23 mouse cellular contexts compared by ENCODE assay signal in the genomic region with DNA sequence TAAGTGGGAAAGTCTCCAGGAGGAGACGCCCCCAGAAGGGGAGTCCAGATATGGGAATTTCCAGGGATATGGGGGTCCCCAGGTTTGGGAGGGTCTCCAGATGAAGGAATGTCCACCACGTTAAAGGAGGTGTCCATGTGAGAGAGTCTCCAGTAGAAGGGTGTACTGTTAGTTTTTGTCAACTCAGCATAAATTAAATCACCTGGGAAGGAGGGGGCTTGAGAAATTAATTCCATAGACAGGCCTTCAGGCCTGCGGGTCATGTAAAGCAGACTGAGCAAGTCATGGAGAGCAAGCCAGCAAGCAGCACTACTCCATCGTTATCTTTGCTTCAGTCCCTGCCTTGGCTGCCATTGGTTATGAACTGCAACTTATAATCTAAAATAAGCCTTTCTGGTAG.
DNase-seq lines count a peak whose midpoint lies in the region; ATAC-seq and TF ChIP-seq lines count a peak whose summit lies in the region.
"Had no signal": no experiment of that assay in that cellular context is flagged by ENCODE, and none has a peak within 500 bp of the region (broad histone marks: within the 10 kb centered on the region; RNA-seq: fewer than 3 reads in every experiment).

No protein-coding gene starts in this region.

- peak overlapping the region; percentile 95 for H3K4me3 ChIP-seq in E14TG2a.4 (replicated peaks; ENCODE audit: low read length)
- peak overlapping the region; percentile 65 to 91; a peak in 2 of 4 replicates for H3K4me3 ChIP-seq in ES-E14 (ENCODE audit: insufficient read depth in 1 of 2, low read depth in 1 of 2, low read length in 2 of 2, poor library complexity in 1 of 2, severe bottlenecking in 1 of 2)
- H3K4me3 ChIP-seq in forebrain, embryonic 16.5 days (replicated peaks; ENCODE audit: low read length): no peak overlapping the region
- H3K4me3 ChIP-seq: embryonic facial prominence, embryonic 13.5 days; embryonic facial prominence, embryonic 15.5 days; erythroblast, embryonic 14.5 days; forebrain, embryonic 10.5 days; forebrain, embryonic 12.5 days had no signal

- intact Hi-C loops in left cerebral cortex, postnatal 25 days (cut with DNase I): no loop called here

- no peak for DNase-seq in ES-E14 (ENCODE audit: low read depth, low spot score)
- no peak for DNase-seq in natural killer cell, adult 2 months (ENCODE audit: low spot score in 2 of 2)
- DNase-seq in left cerebral cortex, postnatal 25 days (ENCODE audit: low spot score in 2 of 2): no peak
- DNase-seq: adrenal gland, adult 8-10 months; adrenal gland, postnatal 14 days; adrenal gland, postnatal 36 days; cerebellum, adult 11-12 months; cerebellum, adult 2 months; cerebellum, adult 9-11 months; cerebellum, postnatal 14 days; cerebellum, postnatal 36 days; embryo, embryonic 11 days; forebrain, postnatal 0 days had no signal

- no peak for TF ChIP-seq CTCF in E14TG2a.4 (conservative IDR thresholded peaks at IDR 0.05; ENCODE audit: low read length)

- ATAC-seq in forebrain, embryonic 16.5 days: no peak
- ATAC-seq: activated CD4-positive, CD25-positive, alpha-beta regulatory T cell, adult 4 months; forebrain, embryonic 14.5 days; forebrain, postnatal 0 days; Patski had no signal

- H3K27ac ChIP-seq in ES-E14 (ENCODE audit: insufficient read depth, low read depth, low read length, poor library complexity, severe bottlenecking): no peak overlapping the region
- no peak overlapping the region for H3K27ac ChIP-seq in forebrain, embryonic 16.5 days (ENCODE audit: low read length)
- H3K27ac ChIP-seq: embryonic facial prominence, embryonic 13.5 days; embryonic facial prominence, embryonic 15.5 days; forebrain, embryonic 10.5 days; forebrain, embryonic 12.5 days had no signal

- peaks cover 43% of the 10 kb centered on the region for H3K36me3 ChIP-seq in E14TG2a.4 (ENCODE audit: insufficient read depth, low read length)
- H3K36me3 ChIP-seq in ES-E14 (ENCODE audit: control insufficient read depth, insufficient read depth, low read length, poor library complexity, severe bottlenecking): peaks cover 8% of the 10 kb centered on the region; the same call in 1 of the 2 replicates
- H3K36me3 ChIP-seq in forebrain, embryonic 16.5 days (ENCODE audit: control insufficient read depth, insufficient read depth): no peaks in the 10 kb centered on the region
- H3K36me3 ChIP-seq: embryonic facial prominence, embryonic 13.5 days; embryonic facial prominence, embryonic 15.5 days; forebrain, embryonic 10.5 days; forebrain, embryonic 12.5 days had no signal

- peaks cover 77% of the 10 kb centered on the region for H3K4me1 ChIP-seq in E14TG2a.4 (replicated peaks; ENCODE audit: low read depth, low read length)
- peaks cover 12 to 42% of the 10 kb centered on the region in 2 experiments for H3K4me1 ChIP-seq in ES-E14 (ENCODE audit: control insufficient read depth in 2 of 2, insufficient read depth in 2 of 2, low read length in 2 of 2, poor library complexity in 1 of 2)
- peaks cover 10% of the 10 kb centered on the region for H3K4me1 ChIP-seq in forebrain, embryonic 16.5 days (replicated peaks; ENCODE audit: control insufficient read depth, insufficient read depth, low read length)

- H3K9ac ChIP-seq in ES-E14 (ENCODE audit: insufficient read depth, low read depth, low read length, poor library complexity, severe bottlenecking): peak overlapping the region; percentile 17; the same call in 1 of the 2 replicates
- no peak overlapping the region for H3K9ac ChIP-seq in forebrain, embryonic 16.5 days (replicated peaks; ENCODE audit: low read depth, low read length)
- H3K9ac ChIP-seq: embryonic facial prominence, embryonic 13.5 days; embryonic facial prominence, embryonic 15.5 days; forebrain, embryonic 12.5 days; forebrain, postnatal 0 days had no signal

- in situ Hi-C loops in ES-E14 (cut with MboI; ENCODE audit: low sequenced_read_pairs in 2 of 2, unreplicated experiment in 2 of 2): no loop called here

- H3K9me3 ChIP-seq in E14TG2a.4 (ENCODE audit: low read length) (no peaks in the 10 kb centered on the region), ES-E14 (ENCODE audit: control insufficient read depth, insufficient read depth, low read depth, low read length) (no peaks in the 10 kb centered on the region)
- no peaks in the 10 kb centered on the region for H3K9me3 ChIP-seq in forebrain, embryonic 16.5 days (ENCODE audit: control insufficient read depth, low read length)
- H3K9me3 ChIP-seq: embryonic facial prominence, embryonic 13.5 days; embryonic facial prominence, embryonic 15.5 days; forebrain, embryonic 10.5 days; forebrain, embryonic 12.5 days had no signal

- H3K27me3 ChIP-seq in E14TG2a.4 (ENCODE audit: insufficient read depth, low read length): no peaks in the 10 kb centered on the region
- H3K27me3 ChIP-seq in forebrain, embryonic 16.5 days (replicated peaks; ENCODE audit: control insufficient read depth, insufficient read depth, low read length): peaks cover 67% of the 10 kb centered on the region

- no peak overlapping the region for H3K4me2 ChIP-seq in forebrain, embryonic 16.5 days (ENCODE audit: low read length)
- H3K4me2 ChIP-seq: embryonic facial prominence, embryonic 13.5 days; embryonic facial prominence, embryonic 15.5 days; forebrain, embryonic 12.5 days had no signal

- 91% methylated on average over 4 of the region's 4 CpGs for WGBS in forebrain, embryonic 16.5 days

TF ChIP-seq in ES-E14, 5 proteins besides CTCF, POLR2A, EP300 and RAD21:
- TF ChIP-seq MAFK (IDR thresholded peaks at IDR 0.05; ENCODE audit: insufficient read depth, low read depth, low read length) (peak; percentile 97), ZNF384 (IDR thresholded peaks at IDR 0.05; ENCODE audit: low read depth, low read length) (no peak)
TF ChIP-seq in ES-E14: peak in this region for 1.
